Mouse (Mus musculus) hindbrain, embryonic 11.5 days (tissue): ENCODE measurements at regions not wholly inside any gene's neighbourhood (a gene's known extent, or its start where the extent isn't known, plus 50 kb on each side); places are given as distances from the start of the nearest gene placed in this dataset.

Experiments
- ATAC-seq: fragments of 200-750 bp; cut with Nextera tagmentation; 2 replicates; pipeline ENCODE4 v1.8.0; 2017; ENCODE audit warnings: mild to moderate bottlenecking, moderate TSS enrichment, moderate library complexity; ENCODE audit not compliant: low FRiP score
- DNase-seq: peaks from one replicate; pipeline ENCODE4 v3.0.0-alpha.2; 2015; ENCODE audit warnings: low spot score
- H3K27ac ChIP-seq: fragments of 300-500 bp; sonication (generic); 2 replicates; pipeline ENCODE4 v1.5.1; 2014; ENCODE audit warnings: mild to moderate bottlenecking, low read depth, low read length
- H3K27me3 ChIP-seq: fragments of 300-500 bp; sonication (generic); 2 replicates; pipeline ENCODE4 v1.6.1; 2014; ENCODE audit warnings: mild to moderate bottlenecking, low read length, moderate library complexity, mixed read lengths; ENCODE audit not compliant: control insufficient read depth, insufficient read depth
- H3K36me3 ChIP-seq: fragments of 300-500 bp; sonication (generic); 2 replicates; pipeline ENCODE4 v1.6.1; 2014; ENCODE audit warnings: mild to moderate bottlenecking, low read length, moderate library complexity, mixed read lengths; ENCODE audit not compliant: control insufficient read depth, insufficient read depth
- H3K4me1 ChIP-seq: fragments of 300-500 bp; sonication (generic); replicated peaks from 2 replicates; pipeline ENCODE4 v1.6.1; 2014; ENCODE audit warnings: low read length, mixed read lengths; ENCODE audit not compliant: control insufficient read depth, insufficient read depth
- H3K4me2 ChIP-seq: fragments of 300-500 bp; sonication (generic); replicated peaks from 2 replicates; pipeline ENCODE4 v1.6.1; 2014; ENCODE audit warnings: mild to moderate bottlenecking, low read depth, low read length
- H3K4me3 ChIP-seq: fragments of 300-500 bp; sonication (generic); 2 replicates; pipeline ENCODE4 v1.5.1; 2014; ENCODE audit warnings: low read depth, low read length
- H3K9ac ChIP-seq: fragments of 300-500 bp; sonication (generic); 2 replicates; pipeline ENCODE4 v1.6.1; 2014; ENCODE audit warnings: low read depth, low read length
- H3K9me3 ChIP-seq: fragments of 300-500 bp; sonication (generic); 2 replicates; pipeline ENCODE4 v1.6.1; 2016; ENCODE audit warnings: low read length; ENCODE audit not compliant: control insufficient read depth
- WGBS: fragments of 180-500 bp; shearing (Covaris S2); extraction: QIAGEN DNeasy Blood & Tissue Kit; methylation state at CpG from one replicate; pipeline ENCODE4 v1.1.7; 2014; 5-methylcytosine and 5-hydroxymethylcytosine counted together

GRCm38 (mm10) chr19:26994586-26995352 is 109.1 kb downstream of the Gm815 start:
- Histone ChIP-seq H3K27me3 (no peaks in the 10 kb centered on the region), H3K9ac (no peak overlapping the region), H3K4me3 (no peak overlapping the region), H3K36me3 (no peaks in the 10 kb centered on the region), H3K9me3 (no peaks in the 10 kb centered on the region), H3K4me1 (no peaks in the 10 kb centered on the region), H3K4me2 (no peak overlapping the region), H3K27ac (no peak overlapping the region)
- WGBS = 72% methylated on average over 4 of the region's 4 CpGs
- ATAC-seq (no peak), DNase-seq (no peak)

GRCm38 (mm10) chr19:26999596-26999995 is 113.9 kb downstream of the Gm815 start:
- WGBS = 79% methylated on average over 3 of the region's 3 CpGs
- no peak for ATAC-seq

GRCm38 (mm10) chr19:27021930-27022329 is 136.2 kb downstream of the Gm815 start:
- 95% methylated on average over 3 of the region's 3 CpGs for WGBS
- Histone ChIP-seq H3K4me1 (no peaks in the 10 kb centered on the region), H3K27me3 (no peaks in the 10 kb centered on the region), H3K9ac (no peak overlapping the region), H3K9me3 (no peaks in the 10 kb centered on the region), H3K36me3 (no peaks in the 10 kb centered on the region), H3K27ac (no peak overlapping the region), H3K4me3 (no peak overlapping the region), H3K4me2 (no peak overlapping the region)
- no peak for ATAC-seq
- no peak for DNase-seq

More at GRCm38 (mm10) chr19:26999596-26999995, 113.9 kb downstream of the Gm815 start:
- no peaks in the 10 kb centered on the region for H3K36me3 ChIP-seq
- no peak overlapping the region for H3K4me2 ChIP-seq
- H3K27ac ChIP-seq = no peak overlapping the region
- H3K4me3 ChIP-seq = no peak overlapping the region
- H3K4me1 ChIP-seq = no peaks in the 10 kb centered on the region
- H3K9ac ChIP-seq = no peak overlapping the region
- DNase-seq = no peak
- no peaks in the 10 kb centered on the region for H3K9me3 ChIP-seq
- no peaks in the 10 kb centered on the region for H3K27me3 ChIP-seq

- H3K4me3 ChIP-seq = no peak overlapping the region
- H3K9me3 ChIP-seq = no peaks in the 10 kb centered on the region
- no peak overlapping the region for H3K4me2 ChIP-seq
- H3K4me1 ChIP-seq = no peaks in the 10 kb centered on the region
- no peaks in the 10 kb centered on the region for H3K27me3 ChIP-seq
- DNase-seq (no peak), ATAC-seq (no peak)
- H3K9ac ChIP-seq = no peak overlapping the region
- 78% methylated on average over 5 of the region's 5 CpGs for WGBS
- H3K36me3 ChIP-seq = no peaks in the 10 kb centered on the region
- H3K27ac ChIP-seq = no peak overlapping the region
Measured at GRCm38 (mm10) chr19:27022917-27023316, 137.2 kb downstream of the Gm815 start.

GRCm38 (mm10) chr19:27028834-27029233 is 143.2 kb downstream of the Gm815 start:
- 86% methylated on average over 1 of the region's 1 CpGs for WGBS

GRCm38 (mm10) chr19:27031030-27031700 is 145.5 kb downstream of the Gm815 start:
- 76% methylated on average over 7 of the region's 7 CpGs for WGBS
- no peaks in the 10 kb centered on the region for H3K36me3 ChIP-seq
- H3K9ac ChIP-seq = no peak overlapping the region
- no peak overlapping the region for H3K4me3 ChIP-seq
- H3K27ac ChIP-seq = no peak overlapping the region
- no peaks in the 10 kb centered on the region for H3K4me1 ChIP-seq
- H3K9me3 ChIP-seq = no peaks in the 10 kb centered on the region
- H3K4me2 ChIP-seq = no peak overlapping the region
- no peak for DNase-seq
- ATAC-seq = no peak
- no peaks in the 10 kb centered on the region for H3K27me3 ChIP-seq

More at GRCm38 (mm10) chr19:27028834-27029233, 143.2 kb downstream of the Gm815 start:
- Histone ChIP-seq H3K4me3 (no peak overlapping the region), H3K4me2 (no peak overlapping the region), H3K36me3 (no peaks in the 10 kb centered on the region), H3K27ac (no peak overlapping the region), H3K27me3 (no peaks in the 10 kb centered on the region), H3K9me3 (no peaks in the 10 kb centered on the region), H3K9ac (no peak overlapping the region), H3K4me1 (no peaks in the 10 kb centered on the region)
- DNase-seq = no peak
- no peak for ATAC-seq

GRCm38 (mm10) chr19:27032621-27033020 is 146.9 kb downstream of the Gm815 start:
- Histone ChIP-seq H3K27me3 (no peaks in the 10 kb centered on the region), H3K4me3 (no peak overlapping the region), H3K4me1 (no peaks in the 10 kb centered on the region), H3K27ac (no peak overlapping the region), H3K9me3 (no peaks in the 10 kb centered on the region), H3K9ac (no peak overlapping the region), H3K36me3 (no peaks in the 10 kb centered on the region), H3K4me2 (no peak overlapping the region)
- 84% methylated on average over 5 of the region's 5 CpGs for WGBS
- DNase-seq (no peak), ATAC-seq (no peak)

GRCm38 (mm10) chr19:27038298-27038697 is 152.6 kb downstream of the Gm815 start:
- DNase-seq = no peak
- Histone ChIP-seq H3K9ac (no peak overlapping the region), H3K4me1 (no peaks in the 10 kb centered on the region), H3K27me3 (no peaks in the 10 kb centered on the region), H3K9me3 (no peaks in the 10 kb centered on the region), H3K27ac (no peak overlapping the region), H3K4me3 (no peak overlapping the region), H3K4me2 (no peak overlapping the region), H3K36me3 (no peaks in the 10 kb centered on the region)
- no peak for ATAC-seq
- WGBS = 42% methylated on average over 3 of the region's 3 CpGs
